Mouse (Mus musculus): ENCODE data around the gene Capza1. TPM values are rescaled to one million over a fixed set of nuclear protein-coding genes. Genes with fewer than 3 reads are reported as not detected.

Gene Capza1
- polyA plus RNA-seq, 1 experiment: 22.6 TPM

GRCm38 (mm10) chr3:104793871-104794828 lies 70.2 kb downstream of the Capza1 start:
- H3K79me2 ChIP-seq (ENCODE audit: control insufficient read depth, insufficient read depth): peaks cover 38% of the 10 kb centered on the region
- peak overlapping the region; percentile 42 for H3K4me2 ChIP-seq (ENCODE audit: low read depth)
- H3ac ChIP-seq (ENCODE audit: control insufficient read depth, insufficient read length): no peak overlapping the region
- H3K4me3 ChIP-seq: no peak overlapping the region
- TF ChIP-seq TCF12 (IDR thresholded peaks at IDR 0.05; ENCODE audit: insufficient read depth, poor library complexity, severe bottlenecking) (no peak), POLR2AphosphoS2 (IDR thresholded peaks at IDR 0.05; ENCODE audit: insufficient read length, low read depth) (peak; percentile 90), POLR2A (IDR thresholded peaks at IDR 0.05; ENCODE audit: insufficient read length, low read depth) (peak; percentile 47)
- H3K27me3 ChIP-seq (ENCODE audit: control insufficient read depth, insufficient read depth, insufficient read length): no peaks in the 10 kb centered on the region
- H3K36me3 ChIP-seq (ENCODE audit: control insufficient read depth, insufficient read depth): peaks cover 21% of the 10 kb centered on the region

GRCm38 (mm10) chr3:104792360-104793270 lies 71.7 kb downstream of the Capza1 start:
- Histone ChIP-seq H3ac (ENCODE audit: control insufficient read depth, insufficient read length) (no peak overlapping the region), H3K36me3 (ENCODE audit: control insufficient read depth, insufficient read depth) (peaks cover 21% of the 10 kb centered on the region), H3K27me3 (ENCODE audit: control insufficient read depth, insufficient read depth, insufficient read length) (no peaks in the 10 kb centered on the region), H3K4me2 (ENCODE audit: low read depth) (peak overlapping the region; percentile 48), H3K79me2 (ENCODE audit: control insufficient read depth, insufficient read depth) (peaks cover 40% of the 10 kb centered on the region), H3K4me3 (no peak overlapping the region)
- peak in 1 of 3 experiments; percentile 40 for TF ChIP-seq MYOG (IDR thresholded peaks at IDR 0.05; ENCODE audit: control insufficient read depth in 1 of 3, insufficient read depth in 1 of 3, insufficient read length in 2 of 3, low read depth in 2 of 3)
- TF ChIP-seq MYOD1 (IDR thresholded peaks at IDR 0.05; ENCODE audit: control insufficient read depth in 1 of 3, insufficient read length in 2 of 3, low read depth in 2 of 3): peak in 1 of 3 experiments; percentile 23
- TF ChIP-seq TCF12 (IDR thresholded peaks at IDR 0.05; ENCODE audit: insufficient read depth, poor library complexity, severe bottlenecking): no peak
- TF ChIP-seq CEBPB (IDR thresholded peaks at IDR 0.05; ENCODE audit: insufficient read depth, poor library complexity, severe bottlenecking): no peak
- peak; percentile 5 for TF ChIP-seq POLR2A (IDR thresholded peaks at IDR 0.05; ENCODE audit: insufficient read length, low read depth)
- peak; percentile 38 for TF ChIP-seq POLR2AphosphoS2 (IDR thresholded peaks at IDR 0.05; ENCODE audit: insufficient read length, low read depth)

GRCm38 (mm10) chr3:104791671-104792070 lies 72.6 kb downstream of the Capza1 start:
- peak overlapping the region; percentile 95 for H3K4me2 ChIP-seq (ENCODE audit: low read depth)

GRCm38 (mm10) chr3:104791017-104791416 lies 73.3 kb downstream of the Capza1 start:
- H3K36me3 ChIP-seq (ENCODE audit: control insufficient read depth, insufficient read depth): peaks cover 16% of the 10 kb centered on the region
- no peaks in the 10 kb centered on the region for H3K27me3 ChIP-seq (ENCODE audit: control insufficient read depth, insufficient read depth, insufficient read length)
- H3ac ChIP-seq (ENCODE audit: control insufficient read depth, insufficient read length): no peak overlapping the region
- H3K4me2 ChIP-seq (ENCODE audit: low read depth): peak overlapping the region; percentile 95
- peak overlapping the region; percentile 89 for H3K4me3 ChIP-seq
- no peak for TF ChIP-seq TCF3 (IDR thresholded peaks at IDR 0.05; ENCODE audit: insufficient read length, low read depth)
- no peak for TF ChIP-seq E2F4 (IDR thresholded peaks at IDR 0.05; ENCODE audit: insufficient read depth)
- no peak for TF ChIP-seq CEBPB (IDR thresholded peaks at IDR 0.05; ENCODE audit: insufficient read depth, poor library complexity, severe bottlenecking)
- TF ChIP-seq MAX (IDR thresholded peaks at IDR 0.05; ENCODE audit: low read depth): no peak
- TF ChIP-seq TCF12 (IDR thresholded peaks at IDR 0.05; ENCODE audit: insufficient read depth, poor library complexity, severe bottlenecking): no peak
- no peak for TF ChIP-seq MYOD1 (IDR thresholded peaks at IDR 0.05; ENCODE audit: control insufficient read depth in 1 of 3, insufficient read length in 2 of 3, low read depth in 2 of 3)
- TF ChIP-seq SRF (IDR thresholded peaks at IDR 0.05; ENCODE audit: control insufficient read depth, insufficient read length, low read depth): no peak
- TF ChIP-seq USF1 (IDR thresholded peaks at IDR 0.05; ENCODE audit: low read depth): no peak
- TF ChIP-seq POLR2AphosphoS2 (IDR thresholded peaks at IDR 0.05; ENCODE audit: insufficient read length, low read depth): no peak
- TF ChIP-seq MYOG (IDR thresholded peaks at IDR 0.05; ENCODE audit: control insufficient read depth in 1 of 3, insufficient read depth in 1 of 3, insufficient read length in 2 of 3, low read depth in 2 of 3): no peak
- no peak for TF ChIP-seq REST (IDR thresholded peaks at IDR 0.05; ENCODE audit: insufficient read depth, insufficient read length)
- TF ChIP-seq POLR2A (IDR thresholded peaks at IDR 0.05; ENCODE audit: insufficient read length, low read depth): no peak
- H3K79me2 ChIP-seq (ENCODE audit: control insufficient read depth, insufficient read depth): peaks cover 40% of the 10 kb centered on the region

More at GRCm38 (mm10) chr3:104791671-104792070, 72.6 kb downstream of the Capza1 start:
- Histone ChIP-seq H3ac (ENCODE audit: control insufficient read depth, insufficient read length) (no peak overlapping the region), H3K4me3 (no peak overlapping the region), H3K27me3 (ENCODE audit: control insufficient read depth, insufficient read depth, insufficient read length) (no peaks in the 10 kb centered on the region), H3K79me2 (ENCODE audit: control insufficient read depth, insufficient read depth) (peaks cover 40% of the 10 kb centered on the region), H3K36me3 (ENCODE audit: control insufficient read depth, insufficient read depth) (peaks cover 21% of the 10 kb centered on the region)
- TF ChIP-seq REST (IDR thresholded peaks at IDR 0.05; ENCODE audit: insufficient read depth, insufficient read length): no peak
- no peak for TF ChIP-seq TCF3 (IDR thresholded peaks at IDR 0.05; ENCODE audit: insufficient read length, low read depth)
- TF ChIP-seq E2F4 (IDR thresholded peaks at IDR 0.05; ENCODE audit: insufficient read depth): no peak
- no peak for TF ChIP-seq CEBPB (IDR thresholded peaks at IDR 0.05; ENCODE audit: insufficient read depth, poor library complexity, severe bottlenecking)
- no peak for TF ChIP-seq MYOD1 (IDR thresholded peaks at IDR 0.05; ENCODE audit: control insufficient read depth in 1 of 3, insufficient read length in 2 of 3, low read depth in 2 of 3)
- no peak for TF ChIP-seq MAX (IDR thresholded peaks at IDR 0.05; ENCODE audit: low read depth)
- TF ChIP-seq SRF (IDR thresholded peaks at IDR 0.05; ENCODE audit: control insufficient read depth, insufficient read length, low read depth): no peak
- no peak for TF ChIP-seq TCF12 (IDR thresholded peaks at IDR 0.05; ENCODE audit: insufficient read depth, poor library complexity, severe bottlenecking)
- no peak for TF ChIP-seq POLR2AphosphoS2 (IDR thresholded peaks at IDR 0.05; ENCODE audit: insufficient read length, low read depth)
- TF ChIP-seq MYOG (IDR thresholded peaks at IDR 0.05; ENCODE audit: control insufficient read depth in 1 of 3, insufficient read depth in 1 of 3, insufficient read length in 2 of 3, low read depth in 2 of 3): no peak
- TF ChIP-seq POLR2A (IDR thresholded peaks at IDR 0.05; ENCODE audit: insufficient read length, low read depth): no peak
- TF ChIP-seq USF1 (IDR thresholded peaks at IDR 0.05; ENCODE audit: low read depth): no peak

Data from myocyte (in vitro differentiated cells).